Mouse (Mus musculus): Measurements from ENCODE around the gene Qrfp.

The Qrfp gene

GRCm38 (mm10) chr2:31791260-31791659, 19.1 kb downstream of the Qrfp start:
- Histone ChIP-seq H3K9me3 (ENCODE audit: low read length) (peaks cover 5% of the 10 kb centered on the region), H3K36me3 (ENCODE audit: insufficient read depth, low read length) (peaks cover 89% of the 10 kb centered on the region), H3K4me3 (replicated peaks; ENCODE audit: low read length) (no peak overlapping the region), H3K4me1 (replicated peaks; ENCODE audit: low read depth, low read length) (peaks cover 24% of the 10 kb centered on the region), H3K27me3 (ENCODE audit: insufficient read depth, low read length) (no peaks in the 10 kb centered on the region)
- TF ChIP-seq CTCF (conservative IDR thresholded peaks at IDR 0.05; ENCODE audit: low read length), result no peak
- TF ChIP-seq NANOG (IDR thresholded peaks at IDR 0.05; ENCODE audit: borderline replicate concordance, low read length), result no peak
- no peak for TF ChIP-seq POU5F1 (IDR thresholded peaks at IDR 0.05; ENCODE audit: borderline replicate concordance, low read length)

- TF ChIP-seq POU5F1 (IDR thresholded peaks at IDR 0.05; ENCODE audit: borderline replicate concordance, low read length), result no peak
- Histone ChIP-seq H3K36me3 (ENCODE audit: insufficient read depth, low read length) (peaks cover 89% of the 10 kb centered on the region), H3K4me3 (replicated peaks; ENCODE audit: low read length) (no peak overlapping the region), H3K9me3 (ENCODE audit: low read length) (peaks cover 10% of the 10 kb centered on the region), H3K27me3 (ENCODE audit: insufficient read depth, low read length) (no peaks in the 10 kb centered on the region), H3K4me1 (replicated peaks; ENCODE audit: low read depth, low read length) (peaks cover 24% of the 10 kb centered on the region)
Observed at GRCm38 (mm10) chr2:31790728-31791251, 19.6 kb downstream of the Qrfp start.

GRCm38 (mm10) chr2:31789215-31789614, 21.2 kb downstream of the Qrfp start:
- no peak for TF ChIP-seq NANOG (IDR thresholded peaks at IDR 0.05; ENCODE audit: borderline replicate concordance, low read length)
- H3K36me3 ChIP-seq (ENCODE audit: insufficient read depth, low read length), result peaks cover 90% of the 10 kb centered on the region
- peaks cover 25% of the 10 kb centered on the region for H3K9me3 ChIP-seq (ENCODE audit: low read length)
- H3K4me1 ChIP-seq (replicated peaks; ENCODE audit: low read depth, low read length), result peaks cover 24% of the 10 kb centered on the region
- H3K4me3 ChIP-seq (replicated peaks; ENCODE audit: low read length), result no peak overlapping the region
- H3K27me3 ChIP-seq (ENCODE audit: insufficient read depth, low read length), result no peaks in the 10 kb centered on the region

- H3K4me3 ChIP-seq (replicated peaks; ENCODE audit: low read length), result no peak overlapping the region
- peaks cover 93% of the 10 kb centered on the region for H3K36me3 ChIP-seq (ENCODE audit: insufficient read depth, low read length)
- peaks cover 24% of the 10 kb centered on the region for H3K4me1 ChIP-seq (replicated peaks; ENCODE audit: low read depth, low read length)
- H3K9me3 ChIP-seq (ENCODE audit: low read length), result peaks cover 26% of the 10 kb centered on the region
- H3K27me3 ChIP-seq (ENCODE audit: insufficient read depth, low read length), result no peaks in the 10 kb centered on the region
- TF ChIP-seq NANOG (IDR thresholded peaks at IDR 0.05; ENCODE audit: borderline replicate concordance, low read length) (no peak), CTCF (conservative IDR thresholded peaks at IDR 0.05; ENCODE audit: low read length) (peak; percentile 31; the same call in 1 of the 2 replicates)
Observed at GRCm38 (mm10) chr2:31788227-31788626, 22.2 kb downstream of the Qrfp start.

GRCm38 (mm10) chr2:31787029-31787428, 23.4 kb downstream of the Qrfp start:
- Histone ChIP-seq H3K9me3 (ENCODE audit: low read length) (peaks cover 26% of the 10 kb centered on the region), H3K36me3 (ENCODE audit: insufficient read depth, low read length) (peaks cover 93% of the 10 kb centered on the region), H3K4me3 (replicated peaks; ENCODE audit: low read length) (no peak overlapping the region), H3K4me1 (replicated peaks; ENCODE audit: low read depth, low read length) (peaks cover 33% of the 10 kb centered on the region), H3K27me3 (ENCODE audit: insufficient read depth, low read length) (no peaks in the 10 kb centered on the region)
- peak; percentile 78 for TF ChIP-seq CTCF (conservative IDR thresholded peaks at IDR 0.05; ENCODE audit: low read length)
- no peak for TF ChIP-seq NANOG (IDR thresholded peaks at IDR 0.05; ENCODE audit: borderline replicate concordance, low read length)
- no peak for TF ChIP-seq POU5F1 (IDR thresholded peaks at IDR 0.05; ENCODE audit: borderline replicate concordance, low read length)

- Histone ChIP-seq H3K36me3 (ENCODE audit: insufficient read depth, low read length) (peaks cover 93% of the 10 kb centered on the region), H3K9me3 (ENCODE audit: low read length) (peaks cover 26% of the 10 kb centered on the region), H3K27me3 (ENCODE audit: insufficient read depth, low read length) (no peaks in the 10 kb centered on the region), H3K4me1 (replicated peaks; ENCODE audit: low read depth, low read length) (peaks cover 44% of the 10 kb centered on the region), H3K4me3 (replicated peaks; ENCODE audit: low read length) (no peak overlapping the region; the same call in 1 of the 2 replicates)
- TF ChIP-seq POU5F1 (IDR thresholded peaks at IDR 0.05; ENCODE audit: borderline replicate concordance, low read length) (no peak), NANOG (IDR thresholded peaks at IDR 0.05; ENCODE audit: borderline replicate concordance, low read length) (no peak), CTCF (conservative IDR thresholded peaks at IDR 0.05; ENCODE audit: low read length) (peak; percentile 31)
Observed at GRCm38 (mm10) chr2:31785074-31785473, 25.3 kb downstream of the Qrfp start.

- Histone ChIP-seq H3K4me3 (replicated peaks; ENCODE audit: low read length) (no peak overlapping the region), H3K9me3 (ENCODE audit: low read length) (peaks cover 26% of the 10 kb centered on the region), H3K36me3 (ENCODE audit: insufficient read depth, low read length) (peaks cover 95% of the 10 kb centered on the region), H3K27me3 (ENCODE audit: insufficient read depth, low read length) (no peaks in the 10 kb centered on the region), H3K4me1 (replicated peaks; ENCODE audit: low read depth, low read length) (peaks cover 50% of the 10 kb centered on the region)
- TF ChIP-seq CTCF (conservative IDR thresholded peaks at IDR 0.05; ENCODE audit: low read length) (no peak), POU5F1 (IDR thresholded peaks at IDR 0.05; ENCODE audit: borderline replicate concordance, low read length) (no peak), NANOG (IDR thresholded peaks at IDR 0.05; ENCODE audit: borderline replicate concordance, low read length) (no peak)
Observed at GRCm38 (mm10) chr2:31782958-31783602, 27.3 kb downstream of the Qrfp start.

- TF ChIP-seq POU5F1 (IDR thresholded peaks at IDR 0.05; ENCODE audit: borderline replicate concordance, low read length), result 0 out of 2 replicates have a peak, but pooled peaks have one; percentile 10
- peak; percentile 6; the same call in 1 of the 2 replicates for TF ChIP-seq NANOG (IDR thresholded peaks at IDR 0.05; ENCODE audit: borderline replicate concordance, low read length)
- TF ChIP-seq CTCF (conservative IDR thresholded peaks at IDR 0.05; ENCODE audit: low read length), result no peak
Observed at GRCm38 (mm10) chr2:31779258-31779657, 31.1 kb downstream of the Qrfp start.

GRCm38 (mm10) chr2:31776479-31776878, 33.9 kb downstream of the Qrfp start:
- Histone ChIP-seq H3K36me3 (ENCODE audit: insufficient read depth, low read length) (peaks cover 38% of the 10 kb centered on the region), H3K27me3 (ENCODE audit: insufficient read depth, low read length) (no peaks in the 10 kb centered on the region), H3K9me3 (ENCODE audit: low read length) (no peaks in the 10 kb centered on the region), H3K4me3 (replicated peaks; ENCODE audit: low read length) (no peak overlapping the region), H3K4me1 (replicated peaks; ENCODE audit: low read depth, low read length) (peaks cover 62% of the 10 kb centered on the region)
- TF ChIP-seq POU5F1 (IDR thresholded peaks at IDR 0.05; ENCODE audit: borderline replicate concordance, low read length) (no peak), CTCF (conservative IDR thresholded peaks at IDR 0.05; ENCODE audit: low read length) (no peak), NANOG (IDR thresholded peaks at IDR 0.05; ENCODE audit: borderline replicate concordance, low read length) (no peak)

More at GRCm38 (mm10) chr2:31779258-31779657, 31.1 kb downstream of the Qrfp start:
- Histone ChIP-seq H3K36me3 (ENCODE audit: insufficient read depth, low read length) (peaks cover 66% of the 10 kb centered on the region), H3K4me3 (replicated peaks; ENCODE audit: low read length) (0 out of 2 replicates have a peak overlapping the region, but pooled peaks have one; percentile 8), H3K9me3 (ENCODE audit: low read length) (peaks cover 1% of the 10 kb centered on the region), H3K27me3 (ENCODE audit: insufficient read depth, low read length) (no peaks in the 10 kb centered on the region), H3K4me1 (replicated peaks; ENCODE audit: low read depth, low read length) (peaks cover 53% of the 10 kb centered on the region)

All from E14TG2a.4 (cell line).